Mouse (Mus musculus) embryonic facial prominence, embryonic 13.5 days (tissue): ENCODE results near the gene Hsdl1. TPM values are rescaled to one million over a fixed set of nuclear protein-coding genes. Genes with fewer than 3 reads are reported as not detected.

Experiments used
- ATAC-seq: fragments of 200-750 bp; cut with Nextera tagmentation; 2 replicates; pipeline ENCODE4 v1.8.0; 2017; ENCODE audit warnings: low read depth; ENCODE audit not compliant: insufficient number of reproducible peaks, insufficient read depth, low FRiP score, low TSS enrichment
- H3K27ac ChIP-seq: fragments of 300-500 bp; sonication (generic); 2 replicates; pipeline ENCODE4 v1.5.1; 2015; ENCODE audit warnings: moderate library complexity, mild to moderate bottlenecking, inconsistent platforms
- H3K27me3 ChIP-seq: fragments of 300-500 bp; sonication (generic); 2 replicates; pipeline ENCODE4 v1.6.1; 2015; ENCODE audit warnings: mild to moderate bottlenecking, inconsistent platforms
- H3K36me3 ChIP-seq: fragments of 300-500 bp; sonication (generic); 2 replicates; pipeline ENCODE4 v1.6.1; 2015; ENCODE audit warnings: mild to moderate bottlenecking, inconsistent platforms
- H3K4me1 ChIP-seq: fragments of 300-500 bp; sonication (generic); 2 replicates; pipeline ENCODE4 v1.6.1; 2015; ENCODE audit warnings: inconsistent platforms
- H3K4me2 ChIP-seq: fragments of 300-500 bp; sonication (generic); 2 replicates; pipeline ENCODE4 v1.6.1; 2015; ENCODE audit warnings: moderate library complexity, mild to moderate bottlenecking, inconsistent platforms
- H3K4me3 ChIP-seq: fragments of 300-500 bp; sonication (generic); 2 replicates; pipeline ENCODE4 v1.5.1; 2015; ENCODE audit warnings: mild to moderate bottlenecking, inconsistent platforms
- H3K9ac ChIP-seq: fragments of 300-500 bp; sonication (generic); 2 replicates; pipeline ENCODE4 v1.6.1; 2015; ENCODE audit warnings: mild to moderate bottlenecking, inconsistent platforms
- H3K9me3 ChIP-seq: fragments of 300-500 bp; sonication (generic); 2 replicates; pipeline ENCODE4 v1.6.1; 2016; ENCODE audit warnings: inconsistent platforms
- WGBS: fragments of 180-500 bp; shearing (Covaris S2); methylation state at CpG from one replicate; pipeline ENCODE4 v1.1.7; 2015; ENCODE audit warnings: mixed read lengths; 5-methylcytosine and 5-hydroxymethylcytosine counted together
- polyA plus RNA-seq: library from polyadenylated mRNA; unstranded; fragments of >200 nt; fragmentation: Nextera tagmentation; extraction: Ambion mirVana; gene quantifications from 2 replicates; pipeline ENCODE4 v1.2.1, GENCODE M21; 2015

The Hsdl1 gene
- 29.1 and 30.0 TPM in 2 replicates for polyA plus RNA-seq

- H3K36me3 ChIP-seq, result no peaks in the 10 kb centered on the region
- peak within 1 kb of the TSS; percentile 99 for H3K4me2 ChIP-seq
- H3K9ac ChIP-seq, result peak within 1 kb of the TSS; percentile 74
- peak within 1 kb of the TSS; percentile 71 for H3K4me3 ChIP-seq
- 0 out of 2 replicates have a peak within 1 kb of the TSS, but pooled peaks have one; percentile 28 for H3K27ac ChIP-seq
- peaks cover 26% of the 10 kb centered on the region for H3K4me1 ChIP-seq
- peak; percentile 82 for ATAC-seq
- peaks cover 40% of the 10 kb centered on the region for H3K27me3 ChIP-seq
- WGBS, result under 1% methylated on average over 81 of the region's 97 CpGs
- H3K9me3 ChIP-seq, result no peaks in the 10 kb centered on the region
These were observed at the start of gene Hsdl1, which contains the start of gene Dnaaf1 for GRCm38 (mm10) chr8:119574437-119575365. Gene Hsdl1 (minus strand): TSS chr8:119575183. Gene Dnaaf1 (plus strand): TSS chr8:119575235.

GRCm38 (mm10) chr8:119623744-119624143 lies 48.8 kb upstream of the Hsdl1 start:
- 76% methylated on average over 1 of the region's 1 CpGs for WGBS

GRCm38 (mm10) chr8:119623061-119623460 lies 48.1 kb upstream of the Hsdl1 start:
- no peak overlapping the region for H3K4me3 ChIP-seq
- H3K36me3 ChIP-seq, result no peaks in the 10 kb centered on the region
- no peaks in the 10 kb centered on the region for H3K9me3 ChIP-seq
- H3K4me2 ChIP-seq, result no peak overlapping the region
- no peak for ATAC-seq
- peaks cover 8% of the 10 kb centered on the region for H3K4me1 ChIP-seq
- no peak overlapping the region for H3K27ac ChIP-seq
- no peaks in the 10 kb centered on the region; the same call in 1 of the 2 replicates for H3K27me3 ChIP-seq
- WGBS, result 81% methylated on average over 8 of the region's 8 CpGs
- no peak overlapping the region for H3K9ac ChIP-seq

More at GRCm38 (mm10) chr8:119623744-119624143, 48.8 kb upstream of the Hsdl1 start:
- Histone ChIP-seq H3K4me3 (no peak overlapping the region), H3K4me2 (no peak overlapping the region), H3K9ac (no peak overlapping the region), H3K36me3 (no peaks in the 10 kb centered on the region), H3K4me1 (peaks cover 9% of the 10 kb centered on the region), H3K27ac (no peak overlapping the region), H3K27me3 (no peaks in the 10 kb centered on the region; the same call in 1 of the 2 replicates), H3K9me3 (no peaks in the 10 kb centered on the region)
- no peak for ATAC-seq

DNA sequence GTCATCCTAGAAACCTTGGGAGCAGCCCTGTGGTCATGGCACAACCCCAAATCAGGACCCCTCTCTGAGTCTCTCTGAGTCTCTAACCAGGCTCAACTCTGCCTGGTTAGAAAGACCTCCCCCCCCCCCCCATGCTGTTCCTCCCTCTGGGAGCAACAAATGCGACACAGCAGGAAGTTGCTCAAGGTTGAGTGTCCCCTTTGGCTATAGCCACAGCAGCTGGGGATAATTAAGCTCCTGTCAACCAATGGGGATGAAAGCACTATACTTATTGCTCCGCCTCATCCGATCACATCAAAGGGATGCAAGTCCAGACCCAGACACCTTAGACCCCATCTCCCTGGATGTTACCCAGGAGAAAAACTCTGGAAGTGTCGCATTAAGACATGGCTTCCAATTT lies 47.6 kb upstream of the Hsdl1 start:
- Histone ChIP-seq H3K36me3 (no peaks in the 10 kb centered on the region), H3K4me2 (no peak overlapping the region), H3K9me3 (no peaks in the 10 kb centered on the region), H3K4me3 (no peak overlapping the region), H3K27ac (no peak overlapping the region), H3K27me3 (no peaks in the 10 kb centered on the region; the same call in 1 of the 2 replicates), H3K4me1 (peaks cover 3% of the 10 kb centered on the region; the same call in 1 of the 2 replicates), H3K9ac (no peak overlapping the region)
- no peak for ATAC-seq
- 28% methylated on average over 4 of the region's 4 CpGs for WGBS

GRCm38 (mm10) chr8:119620848-119621465 lies 46.0 kb upstream of the Hsdl1 start:
- H3K27ac ChIP-seq, result no peak overlapping the region
- H3K9ac ChIP-seq, result no peak overlapping the region
- no peak overlapping the region for H3K4me2 ChIP-seq
- no peaks in the 10 kb centered on the region for H3K36me3 ChIP-seq
- no peaks in the 10 kb centered on the region for H3K4me1 ChIP-seq
- no peak overlapping the region for H3K4me3 ChIP-seq
- no peaks in the 10 kb centered on the region for H3K9me3 ChIP-seq
- H3K27me3 ChIP-seq, result no peaks in the 10 kb centered on the region; the same call in 1 of the 2 replicates
- no peak for ATAC-seq
- WGBS, result 86% methylated on average over 14 of the region's 14 CpGs

DNA sequence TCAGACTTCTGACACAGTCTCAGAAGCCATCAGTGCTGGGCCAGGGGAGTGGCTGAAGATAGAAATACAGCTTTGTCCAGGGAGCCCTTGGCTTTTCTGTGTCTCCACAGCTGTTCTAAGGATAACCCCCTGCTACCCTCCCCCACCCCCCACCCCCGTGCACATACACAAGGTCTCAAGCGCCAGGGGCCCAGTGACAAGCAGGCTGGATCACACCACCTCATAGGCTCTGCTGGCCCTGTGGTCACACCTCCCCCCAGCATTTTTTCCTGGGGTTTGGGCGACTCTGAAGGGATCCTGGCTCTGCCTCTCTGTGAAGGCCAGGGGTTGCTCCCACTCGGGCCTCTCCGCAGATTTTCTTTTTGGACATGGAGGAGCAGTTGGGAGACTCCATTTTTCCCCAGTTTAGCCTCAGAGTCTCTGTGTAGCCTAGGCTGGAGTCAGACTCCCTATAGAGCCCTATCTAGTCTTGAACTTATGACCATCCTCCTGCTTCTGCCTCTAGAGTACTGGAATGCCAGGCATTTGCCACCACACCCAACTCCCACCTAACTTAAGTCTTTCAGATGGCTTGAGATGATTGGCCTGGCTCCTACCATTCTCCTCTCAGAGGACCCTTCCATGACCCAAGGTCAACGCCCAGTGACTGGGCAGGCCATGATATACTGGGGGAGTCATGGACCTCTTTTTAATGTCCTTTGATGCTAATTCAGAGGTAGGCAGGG lies 45.3 kb upstream of the Hsdl1 start:
- 74% methylated on average over 6 of the region's 6 CpGs for WGBS
- no peak for ATAC-seq

DNA sequence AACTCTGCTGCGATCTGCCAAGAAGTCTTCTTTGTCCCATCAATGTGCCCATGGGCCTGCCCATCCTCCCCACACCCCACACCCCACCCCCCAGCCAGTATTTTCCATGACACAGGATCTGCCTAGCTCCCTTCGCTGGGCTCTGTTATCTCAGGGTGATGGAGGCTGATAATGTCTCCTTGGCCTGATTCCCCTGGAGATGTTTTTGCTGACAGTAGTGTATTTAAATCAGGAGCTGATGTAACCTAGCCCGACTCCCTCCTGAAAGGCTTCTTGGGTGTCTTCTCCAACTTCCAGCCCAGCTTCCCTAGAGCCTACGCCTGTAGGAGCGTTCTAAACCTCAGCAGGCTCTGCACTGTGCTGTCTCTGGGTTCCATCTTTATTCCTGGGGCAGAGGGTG lies 43.9 kb upstream of the Hsdl1 start:
- H3K27me3 ChIP-seq, result 0 out of 2 replicates have a peak, but pooled peaks cover 5% of the 10 kb centered on the region
- 67% methylated on average over 5 of the region's 5 CpGs for WGBS
- no peak overlapping the region for H3K4me3 ChIP-seq
- H3K9ac ChIP-seq, result no peak overlapping the region
- H3K27ac ChIP-seq, result no peak overlapping the region
- H3K9me3 ChIP-seq, result no peaks in the 10 kb centered on the region
- no peak for ATAC-seq
- no peaks in the 10 kb centered on the region for H3K36me3 ChIP-seq
- no peak overlapping the region for H3K4me2 ChIP-seq
- no peaks in the 10 kb centered on the region for H3K4me1 ChIP-seq

More for the DNA sequence above, 45.3 kb upstream of the Hsdl1 start:
- Histone ChIP-seq H3K9me3 (no peaks in the 10 kb centered on the region), H3K4me2 (no peak overlapping the region), H3K36me3 (no peaks in the 10 kb centered on the region), H3K4me1 (no peaks in the 10 kb centered on the region), H3K9ac (no peak overlapping the region), H3K27me3 (peaks cover 4% of the 10 kb centered on the region; the same call in 1 of the 2 replicates), H3K4me3 (no peak overlapping the region), H3K27ac (no peak overlapping the region)

GRCm38 (mm10) chr8:119617586-119617985 lies 42.6 kb upstream of the Hsdl1 start:
- Histone ChIP-seq H3K27me3 (0 out of 2 replicates have a peak, but pooled peaks cover 5% of the 10 kb centered on the region), H3K4me2 (no peak overlapping the region), H3K4me3 (no peak overlapping the region), H3K27ac (no peak overlapping the region), H3K9me3 (no peaks in the 10 kb centered on the region), H3K36me3 (no peaks in the 10 kb centered on the region), H3K9ac (no peak overlapping the region), H3K4me1 (no peaks in the 10 kb centered on the region)
- 91% methylated on average over 5 of the region's 5 CpGs for WGBS
- no peak for ATAC-seq

GRCm38 (mm10) chr8:119616811-119617210 lies 41.8 kb upstream of the Hsdl1 start:
- ATAC-seq, result no peak
- Histone ChIP-seq H3K9ac (no peak overlapping the region), H3K36me3 (no peaks in the 10 kb centered on the region), H3K4me1 (no peaks in the 10 kb centered on the region), H3K9me3 (no peaks in the 10 kb centered on the region), H3K27ac (no peak overlapping the region), H3K27me3 (0 out of 2 replicates have a peak, but pooled peaks cover 5% of the 10 kb centered on the region), H3K4me2 (no peak overlapping the region), H3K4me3 (no peak overlapping the region)
- WGBS, result 88% methylated on average over 4 of the region's 4 CpGs

DNA sequence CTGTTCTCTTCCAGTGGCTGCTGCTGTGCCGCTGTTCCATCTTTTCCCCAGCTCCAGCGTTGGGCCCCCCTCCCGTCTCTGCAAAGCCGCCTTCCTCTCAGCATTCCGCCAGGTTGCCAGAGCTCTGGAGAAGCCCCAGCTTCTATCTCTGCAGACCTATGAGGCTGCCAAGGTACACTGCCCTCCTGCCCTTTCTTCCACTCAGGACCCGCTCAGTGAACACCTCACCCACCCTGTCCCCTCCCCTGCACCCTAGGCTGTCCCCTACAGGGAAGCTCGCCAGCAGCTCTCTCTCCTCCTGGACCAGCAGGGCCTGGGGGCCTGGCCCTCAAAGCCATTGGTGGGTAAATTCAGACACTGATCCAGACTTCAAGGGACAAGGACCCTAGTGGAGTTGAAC lies 41.4 kb upstream of the Hsdl1 start:
- H3K4me2 ChIP-seq, result no peak overlapping the region
- 59% methylated on average over 7 of the region's 7 CpGs for WGBS
- H3K36me3 ChIP-seq, result no peaks in the 10 kb centered on the region
- no peaks in the 10 kb centered on the region for H3K4me1 ChIP-seq
- H3K9me3 ChIP-seq, result no peaks in the 10 kb centered on the region
- H3K27ac ChIP-seq, result no peak overlapping the region
- no peak overlapping the region for H3K9ac ChIP-seq
- 0 out of 2 replicates have a peak, but pooled peaks cover 5% of the 10 kb centered on the region for H3K27me3 ChIP-seq
- no peak for ATAC-seq
- H3K4me3 ChIP-seq, result no peak overlapping the region

- no peaks in the 10 kb centered on the region for H3K36me3 ChIP-seq
- 0 out of 2 replicates have a peak, but pooled peaks cover 5% of the 10 kb centered on the region for H3K27me3 ChIP-seq
- no peak overlapping the region for H3K27ac ChIP-seq
- no peaks in the 10 kb centered on the region for H3K4me1 ChIP-seq
- no peak for ATAC-seq
- no peak overlapping the region for H3K9ac ChIP-seq
- WGBS, result 67% methylated on average over 14 of the region's 14 CpGs
- no peaks in the 10 kb centered on the region for H3K9me3 ChIP-seq
- H3K4me2 ChIP-seq, result no peak overlapping the region
- H3K4me3 ChIP-seq, result no peak overlapping the region
These were observed 40.1 kb upstream of the Hsdl1 start for GRCm38 (mm10) chr8:119615096-119615495.
